Mouse (Mus musculus): Measurements from ENCODE around the gene Olfr1305.

GRCm38 (mm10) chr2:111916171-111916570 lies 39.2 kb upstream of the Olfr1305 start, which contains the start of gene Olfr1306:
- TF ChIP-seq POLR2A (IDR thresholded peaks at IDR 0.05; ENCODE audit: insufficient read depth, low read depth, low read length) (no peak), CTCF (IDR thresholded peaks at IDR 0.05) (no peak), EP300 (IDR thresholded peaks at IDR 0.05; ENCODE audit: insufficient read depth, low read depth, low read length) (no peak)
